Mouse (Mus musculus): Measurements from ENCODE around the gene Foxk1.

Foxk1 gene

GRCm38 (mm10) chr5:142400981-142401640, at the start of gene Foxk1:
Gene Foxk1, plus strand, starts transcription at chr5:142401497.
- DNase-seq: peak; percentile 100

- no peak for DNase-seq
Observed at GRCm38 (mm10) chr5:142352336-142352892, 48.9 kb upstream of the Foxk1 start.

- DNase-seq: no peak
Observed at GRCm38 (mm10) chr5:142355144-142355543, 46.2 kb upstream of the Foxk1 start.

- no peak for DNase-seq
Observed at GRCm38 (mm10) chr5:142361166-142361565, 40.1 kb upstream of the Foxk1 start.

GRCm38 (mm10) chr5:142362894-142363293, 38.4 kb upstream of the Foxk1 start:
- DNase-seq: peak; percentile 91

- no peak for DNase-seq
Observed at GRCm38 (mm10) chr5:142364095-142364494, 37.2 kb upstream of the Foxk1 start.

- peak; percentile 100 for DNase-seq
Observed at GRCm38 (mm10) chr5:142367085-142368081, 33.9 kb upstream of the Foxk1 start.

- peak; percentile 88 for DNase-seq
Observed at GRCm38 (mm10) chr5:142368122-142368521, 33.2 kb upstream of the Foxk1 start.

- peak; percentile 81 for DNase-seq
Observed at GRCm38 (mm10) chr5:142370406-142371171, 30.7 kb upstream of the Foxk1 start.

- peak; percentile 93 for DNase-seq
Observed at GRCm38 (mm10) chr5:142371172-142372155, 29.8 kb upstream of the Foxk1 start.

- no peak for DNase-seq
Observed at GRCm38 (mm10) chr5:142372207-142372606, 29.1 kb upstream of the Foxk1 start.

- DNase-seq: no peak
Observed at GRCm38 (mm10) chr5:142374343-142374742, 27.0 kb upstream of the Foxk1 start.

- no peak for DNase-seq
Observed at GRCm38 (mm10) chr5:142375641-142376040, 25.7 kb upstream of the Foxk1 start.

GRCm38 (mm10) chr5:142376071-142376470, 25.2 kb upstream of the Foxk1 start:
- DNase-seq: peak; percentile 96

- no peak for DNase-seq
Observed at GRCm38 (mm10) chr5:142378068-142378467, 23.2 kb upstream of the Foxk1 start.

GRCm38 (mm10) chr5:142380491-142380890, 20.8 kb upstream of the Foxk1 start:
- DNase-seq: peak; percentile 96

- peak; percentile 97 for DNase-seq
Observed at GRCm38 (mm10) chr5:142384911-142385660, 16.2 kb upstream of the Foxk1 start.

- no peak for DNase-seq
Observed at GRCm38 (mm10) chr5:142386329-142386728, 15.0 kb upstream of the Foxk1 start.

- peak; percentile 93 for DNase-seq
Observed at GRCm38 (mm10) chr5:142386784-142387680, 14.3 kb upstream of the Foxk1 start.

- no peak for DNase-seq
Observed at GRCm38 (mm10) chr5:142387716-142388115, 13.6 kb upstream of the Foxk1 start.

All from heart, adult 11 months (tissue).